Comparison of ENCODE assay signal across 8 mouse cellular contexts in the genomic region with DNA sequence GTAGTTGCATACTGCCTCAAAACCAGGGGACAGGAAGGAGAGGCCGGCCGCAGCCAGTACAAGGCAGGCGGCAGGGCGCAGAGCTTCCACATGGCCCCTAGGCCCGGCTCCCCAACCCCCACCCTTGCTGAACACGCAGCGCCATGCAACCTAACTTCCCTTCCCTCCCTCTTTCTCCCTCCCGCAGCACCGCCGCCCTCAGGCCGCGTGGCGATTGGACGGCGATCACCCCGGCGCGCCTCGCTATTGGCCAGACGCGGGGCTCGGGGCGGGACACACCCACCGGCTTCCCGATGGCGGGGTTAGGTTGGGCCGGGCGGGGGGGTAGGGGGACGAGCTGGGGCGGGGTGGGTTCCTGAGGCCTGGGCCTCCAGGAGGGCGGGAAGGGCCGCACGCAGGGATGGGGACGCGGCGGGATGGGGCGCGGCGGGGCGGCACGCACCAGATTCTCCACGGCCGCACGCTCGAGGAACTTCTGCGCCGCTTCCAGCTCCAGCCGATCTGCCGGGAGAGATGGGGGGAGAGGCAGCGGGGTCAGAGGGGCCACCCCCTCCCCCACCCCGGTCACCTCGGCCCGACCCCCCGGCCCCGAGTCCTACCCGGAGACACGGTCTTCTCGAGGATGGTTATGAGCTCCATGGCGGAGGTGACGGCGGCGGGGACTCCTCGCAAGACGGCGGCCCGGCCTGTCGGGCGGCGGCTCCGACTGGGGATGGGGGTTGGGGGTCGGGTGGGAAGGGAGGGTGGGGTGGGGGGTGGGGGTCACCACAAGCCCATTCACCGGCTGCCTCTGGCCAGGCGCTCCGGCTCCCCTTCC. TPM values are rescaled to one million over a fixed set of nuclear protein-coding genes. Genes with fewer than 3 reads are reported as not detected.
DNase-seq lines count a peak whose midpoint lies in the region; ATAC-seq lines count a peak whose summit lies in the region.

No protein-coding gene starts in this region.

- ATAC-seq in common myeloid progenitor, adult 5-6 weeks (replicated peaks; ENCODE audit: low read depth, poor library complexity, severe bottlenecking) = peak; percentile 69

- peaks cover 72% of the 10 kb centered on the region for H3K4me1 ChIP-seq in megakaryocyte, embryonic 14.5 days

- H3K27me3 ChIP-seq in megakaryocyte, embryonic 14.5 days (replicated peaks) = no peaks in the 10 kb centered on the region

- H3K4me3 ChIP-seq in megakaryocyte, embryonic 14.5 days (replicated peaks) = peak overlapping the region; percentile 98

- DNase-seq in ZHBTc4 (ENCODE audit: low read depth, low spot score) = peak; percentile 99
- DNase-seq in gastrocnemius, adult 8-10 months (ENCODE audit: low spot score in 2 of 2) = peak; percentile 92 to 96
- peak; percentile 50 for DNase-seq in hindlimb bud, embryonic 11.5 days (ENCODE audit: extremely low spot score, low read depth, low spot score)
- peak; percentile 94 to 95 for DNase-seq in left cerebral cortex, adult 8-10 months (ENCODE audit: low spot score in 2 of 2)
- peak; percentile 97 to 98 for DNase-seq in right cerebral cortex, postnatal 10 days (ENCODE audit: low spot score in 2 of 2)
- DNase-seq in urinary bladder, postnatal 25 days (ENCODE audit: low spot score) = peak; percentile 96

- no peaks in the 10 kb centered on the region for H3K9me3 ChIP-seq in megakaryocyte, embryonic 14.5 days

- H3K36me3 ChIP-seq in megakaryocyte, embryonic 14.5 days (replicated peaks; ENCODE audit: low read length) = peaks cover 47% of the 10 kb centered on the region

RNA-seq across cellular contexts. Expression of gene Kpnb1, which starts 0.5 kb away (rescaled TPM):
- 350 and 405 TPM in 2 replicates for total RNA-seq in common myeloid progenitor, adult 5-6 weeks (2017)
- 10 to 100 TPM; 44.0 to 55.2 (median 46.2) TPM for total RNA-seq in gastrocnemius, adult 8-10 months (2022)
- total RNA-seq in left cerebral cortex, adult 8-10 months (2022) = 100 to 1,000 TPM; 114 to 121 (median 120) TPM
- 10.2 TPM in 2 replicates for polyA plus RNA-seq in megakaryocyte, embryonic 14.5 days (2012; ENCODE audit: insufficient read depth, low replicate concordance)

RNA-seq across cellular contexts. Expression of gene Tbkbp1, which starts 35.9 kb away (rescaled TPM):
- 0.78 and 2.5 TPM in 2 replicates for total RNA-seq in common myeloid progenitor, adult 5-6 weeks (2017)
- total RNA-seq in gastrocnemius, adult 8-10 months (2022) = 1 to 10 TPM; 2.5 to 8.7 (median 5.1) TPM
- total RNA-seq in left cerebral cortex, adult 8-10 months (2022) = 10 to 100 TPM; 54.8 to 63.2 (median 59.6) TPM
- 99.9 and 349 TPM in 2 replicates for polyA plus RNA-seq in megakaryocyte, embryonic 14.5 days (2012; ENCODE audit: insufficient read depth, low replicate concordance)

Comparison
In these comparisons a context has a peak if more than half of its experiments do, and no peak if none do; other contexts are left out.
1. Peak in every context shown above with its lines: DNase-seq, ATAC-seq and H3K4me3 ChIP-seq.
2. RNA of gene Tbkbp1, which starts 35.9 kb away (total RNA-seq): 54.8 to 63.2 TPM in left cerebral cortex, adult 8-10 months; 2.5 to 8.7 TPM in gastrocnemius, adult 8-10 months and 0.78 to 2.5 TPM in common myeloid progenitor, adult 5-6 weeks; every median in the first group is over 4 times any median in the second.